ENCODE assay signal across 14 mouse cellular contexts in genomic region chr3:137067336-137067735, GRCm38 (mm10).
DNase-seq lines count a peak whose midpoint lies in the region; TF ChIP-seq lines count a peak whose summit lies in the region.
"Had no signal": no experiment of that assay in that cellular context is flagged by ENCODE, and none has a peak within 500 bp of the region (broad histone marks: within the 10 kb centered on the region; RNA-seq: fewer than 3 reads in every experiment).

No protein-coding gene starts in this region.

- no peak for TF ChIP-seq POLR2A in brain, embryonic 14.5 days (IDR thresholded peaks at IDR 0.05; ENCODE audit: borderline replicate concordance, extremely low read depth, insufficient read depth, insufficient read length, poor library complexity, severe bottlenecking)

- TF ChIP-seq CTCF in brain, embryonic 14.5 days (IDR thresholded peaks at IDR 0.05; ENCODE audit: borderline replicate concordance, extremely low read depth, insufficient read depth, insufficient read length), result no peak

- DNase-seq in gastrocnemius, adult 18-20 months (ENCODE audit: low spot score), result peak; percentile 1
- DNase-seq in gastrocnemius, postnatal 25 days, result no peak
- DNase-seq in left cerebral cortex, postnatal 4 days, result peak; percentile 18
- no peak for DNase-seq in left cerebral cortex, postnatal 36 days (ENCODE audit: low spot score in 2 of 2)
- peak; percentile 29 for DNase-seq in adipocyte (ENCODE audit: low spot score)
- peak; percentile 9 for DNase-seq in brain, embryonic 14.5 days (ENCODE audit: low read depth)
- DNase-seq in right cerebral cortex, postnatal 36 days (ENCODE audit: low spot score in 2 of 2), result no peak
- DNase-seq: cerebellum, adult 11 months; cerebellum, postnatal 25 days; embryo, embryonic 11 days; heart, postnatal 4 days; kidney, postnatal 4 days; layer of hippocampus, adult 9-11 months; lung, postnatal 10 days had no signal

- intact Hi-C loops in left cerebral cortex, postnatal 4 days (cut with DNase I), result no loop called here
- intact Hi-C loops in left cerebral cortex, postnatal 36 days (cut with DNase I), result no loop called here

Comparison
In these comparisons a context has a peak if more than half of its experiments do, and no peak if none do; other contexts are left out.
1. DNase-seq: peak in gastrocnemius, adult 18-20 months (single experiment), left cerebral cortex, postnatal 4 days (single experiment), adipocyte (single experiment) and brain, embryonic 14.5 days (single experiment); none in gastrocnemius, postnatal 25 days (single experiment), left cerebral cortex, postnatal 36 days (0 of 2) and right cerebral cortex, postnatal 36 days (0 of 2).